Mouse (Mus musculus): Measurements from ENCODE around the gene Vav3.

- TF ChIP-seq MYOG (IDR thresholded peaks at IDR 0.05; ENCODE audit: control insufficient read depth, extremely low read depth, insufficient read length), result no peak
- TF ChIP-seq CTCF (IDR thresholded peaks at IDR 0.05; ENCODE audit: control insufficient read depth, insufficient read depth, insufficient read length), result no peak
These were observed 12.2 kb downstream of the Vav3 start for GRCm38 (mm10) chr3:109352690-109353089.

All from C2C12 (cell line).